Mouse (Mus musculus): ENCODE data around the gene Trmt6. TPM values are rescaled to one million over a fixed set of nuclear protein-coding genes. Genes with fewer than 3 reads are reported as not detected.

The Trmt6 gene
- polyA plus RNA-seq, 1 experiment from 2014 or later = 44.5 TPM

DNA sequence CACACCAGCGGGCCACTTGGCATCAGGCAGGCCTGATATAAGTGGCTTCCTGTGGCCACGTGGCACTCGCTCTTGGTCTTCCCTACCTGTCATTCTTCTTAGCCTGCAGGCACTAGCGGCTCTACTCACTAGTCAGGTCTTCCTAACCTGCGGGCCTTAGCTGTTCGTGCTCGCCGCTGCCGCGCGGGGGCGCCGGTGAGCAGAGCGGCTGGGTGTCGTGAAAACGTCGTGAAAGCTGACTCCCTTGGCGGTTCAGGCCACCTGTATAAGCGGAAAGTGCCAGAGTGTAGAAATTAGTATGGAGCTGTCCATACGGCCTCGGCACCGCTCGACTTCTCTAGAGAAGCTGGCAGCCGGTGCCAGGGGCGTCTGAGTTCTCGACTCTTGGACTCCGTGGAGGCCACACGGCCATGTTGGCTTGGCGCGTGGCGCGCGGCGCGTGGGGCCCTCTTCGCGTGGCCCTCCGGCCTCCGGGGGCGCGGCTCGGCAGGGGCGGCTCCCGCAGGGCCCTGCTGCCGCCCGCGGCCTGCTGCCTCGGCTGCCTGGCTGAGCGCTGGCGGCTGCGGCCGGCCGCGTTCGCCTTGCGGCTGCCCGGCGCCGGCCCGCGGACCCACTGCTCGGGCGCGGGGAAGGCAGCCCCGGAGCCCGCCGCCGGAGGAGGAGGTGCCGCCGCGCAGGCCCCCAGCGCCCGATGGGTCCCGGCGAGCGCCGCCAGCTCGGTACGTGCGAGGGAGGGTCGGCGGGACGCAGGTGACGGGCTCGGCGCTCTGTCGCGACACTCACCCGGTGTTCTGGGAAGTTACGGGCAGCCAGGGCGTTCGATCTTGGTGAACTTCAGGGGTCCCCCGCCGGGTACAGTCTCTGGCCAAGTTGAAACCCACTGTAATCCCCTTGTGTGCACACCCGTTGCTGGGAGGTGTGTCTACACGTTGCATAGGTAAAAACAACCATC lies 30.8 kb upstream of the Trmt6 start, which contains the start of gene Crls1:
TSS of gene Crls1 (plus strand) at position 260 of the 952 bp plus-strand sequence.
- no peaks in the 10 kb centered on the region for H3K9me3 ChIP-seq (ENCODE audit: control insufficient read depth, low read length)
- peaks cover 4% of the 10 kb centered on the region; the same call in 1 of the 2 replicates for H3K36me3 ChIP-seq (ENCODE audit: control insufficient read depth, insufficient read depth, low read length)
- DNase-seq (ENCODE audit: low spot score) (peak; percentile 99), ATAC-seq (replicated peaks; ENCODE audit: low FRiP score) (peak; percentile 86)
- H3K9ac ChIP-seq (ENCODE audit: low read depth, low read length) = peak within 1 kb of the TSS; percentile 86
- WGBS = under 1% methylated on average over 89 of the region's 96 CpGs
- peaks cover 14% of the 10 kb centered on the region for H3K4me1 ChIP-seq (replicated peaks; ENCODE audit: control insufficient read depth, insufficient read depth, low read length)
- peak within 1 kb of the TSS; percentile 88 for H3K4me2 ChIP-seq
- H3K4me3 ChIP-seq (ENCODE audit: low read depth, low read length) = peak within 1 kb of the TSS; percentile 93
- H3K27me3 ChIP-seq (replicated peaks; ENCODE audit: control insufficient read depth, insufficient read depth, low read length) = no peaks in the 10 kb centered on the region
- H3K27ac ChIP-seq (ENCODE audit: low read depth, low read length) = peak within 1 kb of the TSS; percentile 62

DNA sequence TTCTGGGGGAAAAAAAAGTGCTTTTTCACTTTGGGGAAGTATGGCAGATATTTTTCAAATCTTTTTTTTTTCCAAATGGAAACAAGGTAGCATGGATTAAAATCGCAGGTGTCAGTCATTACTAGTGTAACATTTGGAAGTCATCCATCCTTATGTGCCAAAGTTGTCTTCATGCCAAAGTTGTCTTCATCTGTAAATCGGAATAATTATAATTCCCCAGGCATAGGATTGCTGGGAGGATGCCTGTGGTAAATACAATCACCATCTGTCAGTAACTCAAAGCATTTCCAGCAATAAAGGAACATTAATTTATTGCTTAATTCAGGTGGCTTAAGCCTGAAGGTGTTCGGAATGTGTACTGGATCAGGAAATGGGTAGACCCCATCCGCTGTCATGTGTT lies 25.2 kb upstream of the Trmt6 start:
- no peak overlapping the region for H3K9ac ChIP-seq (ENCODE audit: low read depth, low read length)
- H3K27me3 ChIP-seq (replicated peaks; ENCODE audit: control insufficient read depth, insufficient read depth, low read length) = no peaks in the 10 kb centered on the region
- H3K36me3 ChIP-seq (ENCODE audit: control insufficient read depth, insufficient read depth, low read length) = peaks cover 6% of the 10 kb centered on the region; the same call in 1 of the 2 replicates
- no peak for DNase-seq (ENCODE audit: low spot score)
- H3K4me1 ChIP-seq (replicated peaks; ENCODE audit: control insufficient read depth, insufficient read depth, low read length) = no peaks in the 10 kb centered on the region
- no peak overlapping the region for H3K4me2 ChIP-seq
- no peak overlapping the region for H3K27ac ChIP-seq (ENCODE audit: low read depth, low read length)
- no peak overlapping the region for H3K4me3 ChIP-seq (ENCODE audit: low read depth, low read length)
- H3K9me3 ChIP-seq (ENCODE audit: control insufficient read depth, low read length) = no peaks in the 10 kb centered on the region
- no peak for ATAC-seq (replicated peaks; ENCODE audit: low FRiP score)
- WGBS = 91% methylated on average over 4 of the region's 4 CpGs

- ATAC-seq (replicated peaks; ENCODE audit: low FRiP score) = no peak
- no peaks in the 10 kb centered on the region for H3K27me3 ChIP-seq (replicated peaks; ENCODE audit: control insufficient read depth, insufficient read depth, low read length)
- 88% methylated on average over 2 of the region's 2 CpGs for WGBS
- no peak overlapping the region for H3K9ac ChIP-seq (ENCODE audit: low read depth, low read length)
- no peak overlapping the region for H3K27ac ChIP-seq (ENCODE audit: low read depth, low read length)
- no peaks in the 10 kb centered on the region for H3K9me3 ChIP-seq (ENCODE audit: control insufficient read depth, low read length)
- no peak for DNase-seq (ENCODE audit: low spot score)
- peaks cover 39% of the 10 kb centered on the region for H3K36me3 ChIP-seq (ENCODE audit: control insufficient read depth, insufficient read depth, low read length)
- no peak overlapping the region for H3K4me3 ChIP-seq (ENCODE audit: low read depth, low read length)
- H3K4me1 ChIP-seq (replicated peaks; ENCODE audit: control insufficient read depth, insufficient read depth, low read length) = no peaks in the 10 kb centered on the region
- no peak overlapping the region for H3K4me2 ChIP-seq
These were observed 12.9 kb downstream of the Trmt6 start for GRCm38 (mm10) chr2:132802976-132803375.

GRCm38 (mm10) chr2:132794204-132794586 lies 21.7 kb downstream of the Trmt6 start:
- H3K4me1 ChIP-seq (replicated peaks; ENCODE audit: control insufficient read depth, insufficient read depth, low read length) = no peaks in the 10 kb centered on the region
- H3K9me3 ChIP-seq (ENCODE audit: control insufficient read depth, low read length) = no peaks in the 10 kb centered on the region
- WGBS = 77% methylated on average over 7 of the region's 7 CpGs
- no peak overlapping the region for H3K9ac ChIP-seq (ENCODE audit: low read depth, low read length)
- no peak overlapping the region for H3K27ac ChIP-seq (ENCODE audit: low read depth, low read length)
- no peak overlapping the region for H3K4me2 ChIP-seq
- no peak overlapping the region for H3K4me3 ChIP-seq (ENCODE audit: low read depth, low read length)
- DNase-seq (ENCODE audit: low spot score) (no peak), ATAC-seq (replicated peaks; ENCODE audit: low FRiP score) (no peak)
- no peaks in the 10 kb centered on the region for H3K27me3 ChIP-seq (replicated peaks; ENCODE audit: control insufficient read depth, insufficient read depth, low read length)
- H3K36me3 ChIP-seq (ENCODE audit: control insufficient read depth, insufficient read depth, low read length) = no peaks in the 10 kb centered on the region

GRCm38 (mm10) chr2:132793441-132794203 lies 22.2 kb downstream of the Trmt6 start:
- Histone ChIP-seq H3K4me1 (replicated peaks; ENCODE audit: control insufficient read depth, insufficient read depth, low read length) (no peaks in the 10 kb centered on the region), H3K4me3 (ENCODE audit: low read depth, low read length) (no peak overlapping the region), H3K27ac (ENCODE audit: low read depth, low read length) (no peak overlapping the region), H3K4me2 (no peak overlapping the region), H3K27me3 (replicated peaks; ENCODE audit: control insufficient read depth, insufficient read depth, low read length) (no peaks in the 10 kb centered on the region), H3K9ac (ENCODE audit: low read depth, low read length) (no peak overlapping the region), H3K9me3 (ENCODE audit: control insufficient read depth, low read length) (no peaks in the 10 kb centered on the region), H3K36me3 (ENCODE audit: control insufficient read depth, insufficient read depth, low read length) (no peaks in the 10 kb centered on the region)
- ATAC-seq (replicated peaks; ENCODE audit: low FRiP score) = no peak
- WGBS = 76% methylated on average over 19 of the region's 19 CpGs
- DNase-seq (ENCODE audit: low spot score) = no peak

DNA sequence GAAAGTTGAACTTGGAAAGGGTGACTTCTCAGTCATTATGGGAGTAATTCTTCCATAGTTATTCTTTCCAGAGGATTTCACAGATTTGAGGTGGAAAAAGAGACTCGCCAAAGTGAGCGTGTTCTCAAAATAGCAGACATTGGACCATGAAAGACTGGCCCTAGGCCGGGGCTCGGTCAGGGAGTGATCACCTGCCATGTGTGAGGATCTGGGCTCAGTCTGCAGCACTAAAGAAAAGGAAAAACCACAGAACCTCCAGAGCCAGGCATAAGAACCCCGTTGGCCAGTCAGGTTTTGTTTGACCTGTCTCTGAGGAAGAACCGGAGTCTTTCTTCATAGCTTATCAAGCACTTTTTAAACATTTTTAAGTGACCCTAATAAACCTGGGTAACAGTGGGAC lies 31.8 kb downstream of the Trmt6 start:
- no peak overlapping the region for H3K4me2 ChIP-seq
- H3K36me3 ChIP-seq (ENCODE audit: control insufficient read depth, insufficient read depth, low read length) = no peaks in the 10 kb centered on the region
- 0 out of 2 replicates have a peak, but pooled peaks cover 3% of the 10 kb centered on the region for H3K4me1 ChIP-seq (replicated peaks; ENCODE audit: control insufficient read depth, insufficient read depth, low read length)
- H3K9me3 ChIP-seq (ENCODE audit: control insufficient read depth, low read length) = no peaks in the 10 kb centered on the region
- H3K9ac ChIP-seq (ENCODE audit: low read depth, low read length) = no peak overlapping the region
- no peak overlapping the region for H3K4me3 ChIP-seq (ENCODE audit: low read depth, low read length)
- ATAC-seq (replicated peaks; ENCODE audit: low FRiP score) = no peak
- H3K27ac ChIP-seq (ENCODE audit: low read depth, low read length) = no peak overlapping the region
- 71% methylated on average over 6 of the region's 6 CpGs for WGBS
- H3K27me3 ChIP-seq (replicated peaks; ENCODE audit: control insufficient read depth, insufficient read depth, low read length) = peaks cover 7% of the 10 kb centered on the region
- no peak for DNase-seq (ENCODE audit: low spot score)

- Histone ChIP-seq H3K9ac (ENCODE audit: low read depth, low read length) (no peak overlapping the region), H3K36me3 (ENCODE audit: control insufficient read depth, insufficient read depth, low read length) (no peaks in the 10 kb centered on the region), H3K4me3 (ENCODE audit: low read depth, low read length) (peak overlapping the region; percentile 37), H3K4me1 (replicated peaks; ENCODE audit: control insufficient read depth, insufficient read depth, low read length) (0 out of 2 replicates have a peak, but pooled peaks cover 3% of the 10 kb centered on the region), H3K4me2 (peak overlapping the region; percentile 76), H3K27me3 (replicated peaks; ENCODE audit: control insufficient read depth, insufficient read depth, low read length) (peaks cover 7% of the 10 kb centered on the region), H3K9me3 (ENCODE audit: control insufficient read depth, low read length) (no peaks in the 10 kb centered on the region), H3K27ac (ENCODE audit: low read depth, low read length) (no peak overlapping the region)
- under 1% methylated on average over 40 of the region's 41 CpGs for WGBS
- ATAC-seq (replicated peaks; ENCODE audit: low FRiP score) (peak; percentile 94), DNase-seq (ENCODE audit: low spot score) (peak; percentile 93)
These were observed 34.3 kb downstream of the Trmt6 start for GRCm38 (mm10) chr2:132781439-132782068.

DNA sequence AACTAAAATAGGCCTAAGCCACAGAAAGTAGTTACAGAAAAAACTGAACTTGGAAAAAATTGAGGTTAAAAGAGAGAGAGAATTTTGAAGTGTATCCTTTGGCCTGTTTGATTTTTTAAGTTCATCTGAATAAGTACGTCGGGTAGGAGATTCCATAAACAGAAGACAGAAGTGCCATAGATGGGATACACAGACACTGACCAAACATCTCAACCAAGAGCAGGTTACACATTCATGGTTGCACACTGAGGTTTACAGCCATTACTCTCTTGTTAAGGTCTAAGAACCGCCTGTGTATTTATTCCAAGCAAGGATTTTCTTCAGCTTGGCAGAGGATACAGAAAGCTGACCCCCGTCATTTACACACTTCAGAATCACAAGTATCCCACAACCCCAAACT lies 34.9 kb downstream of the Trmt6 start, which contains the start of gene Chgb:
TSS of gene Chgb (plus strand) at position 301 of the 400 bp plus-strand sequence.
- ATAC-seq (replicated peaks; ENCODE audit: low FRiP score) (no peak), DNase-seq (ENCODE audit: low spot score) (no peak)
- WGBS = 19% methylated on average over 4 of the region's 4 CpGs
- 0 out of 2 replicates have a peak, but pooled peaks cover 3% of the 10 kb centered on the region for H3K4me1 ChIP-seq (replicated peaks; ENCODE audit: control insufficient read depth, insufficient read depth, low read length)
- peak within 1 kb of the TSS; percentile 76 for H3K4me2 ChIP-seq
- no peak within 1 kb of the TSS for H3K27ac ChIP-seq (ENCODE audit: low read depth, low read length)
- no peak within 1 kb of the TSS for H3K9ac ChIP-seq (ENCODE audit: low read depth, low read length)
- H3K27me3 ChIP-seq (replicated peaks; ENCODE audit: control insufficient read depth, insufficient read depth, low read length) = peaks cover 7% of the 10 kb centered on the region
- H3K9me3 ChIP-seq (ENCODE audit: control insufficient read depth, low read length) = no peaks in the 10 kb centered on the region
- peak within 1 kb of the TSS; percentile 37 for H3K4me3 ChIP-seq (ENCODE audit: low read depth, low read length)
- H3K36me3 ChIP-seq (ENCODE audit: control insufficient read depth, insufficient read depth, low read length) = no peaks in the 10 kb centered on the region

Measured in liver, embryonic 11.5 days (tissue).